Mouse (Mus musculus) forebrain, embryonic 10.5 days (tissue): ENCODE results near the gene Gm3415. TPM values are rescaled to one million over a fixed set of nuclear protein-coding genes. Genes with fewer than 3 reads are reported as not detected.
"Not testable (repeated sequence)": the region's sequence is repeated elsewhere in the genome, so short reads cannot be mapped to it uniquely, and the experiment has no call there.

ENCODE experiments used
- DNase-seq: peaks from one replicate; pipeline ENCODE4 v3.0.0-alpha.2; 2017; ENCODE audit warnings: low spot score; ENCODE audit errors: extremely low spot score
- H3K27ac ChIP-seq: fragments of 300-500 bp; sonication (generic); 2 replicates; pipeline ENCODE4 v1.5.1; 2016; ENCODE audit warnings: mild to moderate bottlenecking
- H3K27me3 ChIP-seq: fragments of 300-500 bp; sonication (generic); 2 replicates; pipeline ENCODE4 v1.6.1; 2016; ENCODE audit warnings: mild to moderate bottlenecking; ENCODE audit not compliant: poor library complexity, severe bottlenecking
- H3K36me3 ChIP-seq: fragments of 300-500 bp; sonication (generic); replicated peaks from 2 replicates; pipeline ENCODE4 v1.6.1; 2016; ENCODE audit warnings: mild to moderate bottlenecking, moderate library complexity
- H3K4me1 ChIP-seq: fragments of 300-500 bp; sonication (generic); 2 replicates; pipeline ENCODE4 v1.6.1; 2016
- H3K4me3 ChIP-seq: fragments of 300-500 bp; sonication (generic); 2 replicates; pipeline ENCODE4 v1.5.1; 2016; ENCODE audit warnings: mild to moderate bottlenecking, moderate library complexity
- H3K9me3 ChIP-seq: fragments of 300-500 bp; sonication (generic); 2 replicates; pipeline ENCODE4 v1.6.1; 2016; ENCODE audit warnings: mild to moderate bottlenecking, moderate library complexity
- WGBS: fragments of 180-500 bp; shearing (Covaris S2); methylation state at CpG from one replicate; pipeline ENCODE4 v1.1.7; 2016; 5-methylcytosine and 5-hydroxymethylcytosine counted together
- polyA plus RNA-seq: library from polyadenylated mRNA; unstranded; fragments of >200 nt; fragmentation: Nextera tagmentation; extraction: Ambion mirVana; gene quantifications from 2 replicates; pipeline ENCODE4 v1.2.1, GENCODE M21; 2016

Gm3415 gene
- not detected in 2 replicates for polyA plus RNA-seq

DNA sequence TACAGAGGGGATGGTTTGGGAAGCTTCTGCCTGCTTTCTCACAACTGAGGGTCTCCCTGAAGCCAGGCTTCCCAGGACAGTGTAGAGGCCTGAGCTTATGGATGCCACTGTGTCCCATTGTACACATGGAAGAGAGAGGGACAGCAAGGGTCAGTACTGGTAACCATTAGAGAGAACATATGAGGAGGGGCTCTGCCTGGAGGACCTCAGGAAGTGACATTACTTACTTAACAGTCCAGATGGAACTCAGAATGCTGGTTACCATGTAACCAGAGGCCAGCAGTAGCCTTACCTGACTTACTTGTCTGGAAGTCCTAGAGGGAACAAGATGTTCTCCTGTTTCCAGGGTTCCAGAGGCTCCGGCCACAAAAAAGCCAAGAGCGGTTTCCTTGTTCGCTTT is at the start of gene Gm3415:
Gene Gm3415 (plus strand): TSS at position 301 of the 400 bp plus-strand sequence.
- not testable (repeated sequence) for H3K36me3 ChIP-seq, H3K27ac ChIP-seq, H3K4me1 ChIP-seq, H3K27me3 ChIP-seq, H3K4me3 ChIP-seq, H3K9me3 ChIP-seq, DNase-seq
- WGBS = no CpG with 5 or more reads among the region's 3 CpGs

- not testable (repeated sequence) for H3K27ac ChIP-seq, H3K9me3 ChIP-seq, H3K27me3 ChIP-seq, H3K4me1 ChIP-seq, DNase-seq, H3K36me3 ChIP-seq, H3K4me3 ChIP-seq
- 88% methylated on average over 2 of the region's 5 CpGs for WGBS
These were observed 42.1 kb upstream of the Gm3415 start, which contains the start of gene Gm3402 for GRCm38 (mm10) chr5:146513823-146514222. Gm3402 (plus strand) TSS chr5:146514123.

DNA sequence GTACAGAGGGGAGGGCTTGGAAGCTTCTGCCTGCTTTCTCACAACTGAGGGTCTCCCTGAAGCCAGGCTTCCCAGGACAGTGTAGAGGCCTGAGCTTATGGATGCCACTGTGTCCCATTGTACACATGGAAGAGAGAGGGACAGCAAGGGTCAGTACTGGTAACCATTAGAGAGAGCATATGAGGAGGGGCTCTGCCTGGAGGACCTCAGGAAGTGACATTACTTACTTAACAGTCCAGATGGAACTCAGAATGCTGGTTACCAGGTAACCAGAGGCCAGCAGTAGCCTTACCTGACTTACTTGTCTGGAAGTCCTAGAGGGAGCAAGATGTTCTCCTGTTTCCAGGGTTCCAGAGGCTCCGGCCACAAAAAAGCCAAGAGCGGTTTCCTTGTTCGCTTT is 30.4 kb upstream of the Gm3415 start, which contains the start of gene Gm3404:
Gene Gm3404 (plus strand): TSS at position 301 of the 400 bp plus-strand sequence.
- 95% methylated on average over 3 of the region's 3 CpGs for WGBS

DNA sequence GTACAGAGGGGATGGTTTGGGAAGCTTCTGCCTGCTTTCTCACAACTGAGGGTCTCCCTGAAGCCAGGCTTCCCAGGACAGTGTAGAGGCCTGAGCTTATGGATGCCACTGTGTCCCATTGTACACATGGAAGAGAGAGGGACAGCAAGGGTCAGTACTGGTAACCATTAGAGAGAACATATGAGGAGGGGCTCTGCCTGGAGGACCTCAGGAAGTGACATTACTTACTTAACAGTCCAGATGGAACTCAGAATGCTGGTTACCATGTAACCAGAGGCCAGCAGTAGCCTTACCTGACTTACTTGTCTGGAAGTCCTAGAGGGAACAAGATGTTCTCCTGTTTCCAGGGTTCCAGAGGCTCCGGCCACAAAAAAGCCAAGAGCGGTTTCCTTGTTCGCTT is 18.6 kb upstream of the Gm3415 start, which contains the start of gene Gm3409:
Gene Gm3409 (plus strand): TSS at position 301 of the 400 bp plus-strand sequence.
- WGBS = 89% methylated on average over 3 of the region's 3 CpGs
- H3K27me3 ChIP-seq, H3K9me3 ChIP-seq, H3K27ac ChIP-seq, H3K36me3 ChIP-seq, H3K4me1 ChIP-seq, H3K4me3 ChIP-seq, DNase-seq: not testable (repeated sequence)

More for the DNA sequence above, 30.4 kb upstream of the Gm3415 start, which contains the start of gene Gm3404:
- not testable (repeated sequence) for H3K4me3 ChIP-seq, H3K9me3 ChIP-seq, H3K4me1 ChIP-seq, H3K27ac ChIP-seq, H3K27me3 ChIP-seq, H3K36me3 ChIP-seq, DNase-seq

GRCm38 (mm10) chr5:146564259-146564658 is 8.3 kb downstream of the Gm3415 start:
- Histone ChIP-seq H3K4me3 (no peak overlapping the region), H3K27me3 (no peaks in the 10 kb centered on the region), H3K9me3 (0 out of 2 replicates have a peak, but pooled peaks cover 2% of the 10 kb centered on the region), H3K27ac (no peak overlapping the region), H3K4me1 (no peaks in the 10 kb centered on the region), H3K36me3 (no peaks in the 10 kb centered on the region)
- no peak for DNase-seq
- 79% methylated on average over 1 of the region's 1 CpGs for WGBS

DNA sequence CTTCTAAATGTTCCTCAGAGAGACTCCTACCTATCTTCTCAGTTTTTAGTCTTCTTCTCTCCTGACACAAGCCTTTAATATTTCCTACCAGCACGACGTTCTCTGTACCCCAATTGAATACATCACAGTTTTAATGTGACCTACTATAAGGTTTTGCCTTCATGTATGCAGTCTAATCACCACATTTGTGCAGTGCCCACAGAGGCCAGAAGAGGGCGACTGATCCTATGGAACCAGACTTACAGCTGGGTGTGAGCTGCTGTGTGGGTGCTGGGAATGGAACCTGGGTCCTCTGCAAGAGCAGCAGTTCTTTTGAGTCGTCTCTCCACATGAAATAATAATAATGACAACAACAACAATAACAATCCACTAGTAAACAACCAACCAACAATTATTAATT is 11.1 kb downstream of the Gm3415 start:
- no peaks in the 10 kb centered on the region for H3K27me3 ChIP-seq
- DNase-seq = no peak
- H3K27ac ChIP-seq = no peak overlapping the region
- no peaks in the 10 kb centered on the region for H3K4me1 ChIP-seq
- 0 out of 2 replicates have a peak, but pooled peaks cover 2% of the 10 kb centered on the region for H3K9me3 ChIP-seq
- no peak overlapping the region for H3K4me3 ChIP-seq
- 59% methylated on average over 4 of the region's 4 CpGs for WGBS
- H3K36me3 ChIP-seq = no peaks in the 10 kb centered on the region

DNA sequence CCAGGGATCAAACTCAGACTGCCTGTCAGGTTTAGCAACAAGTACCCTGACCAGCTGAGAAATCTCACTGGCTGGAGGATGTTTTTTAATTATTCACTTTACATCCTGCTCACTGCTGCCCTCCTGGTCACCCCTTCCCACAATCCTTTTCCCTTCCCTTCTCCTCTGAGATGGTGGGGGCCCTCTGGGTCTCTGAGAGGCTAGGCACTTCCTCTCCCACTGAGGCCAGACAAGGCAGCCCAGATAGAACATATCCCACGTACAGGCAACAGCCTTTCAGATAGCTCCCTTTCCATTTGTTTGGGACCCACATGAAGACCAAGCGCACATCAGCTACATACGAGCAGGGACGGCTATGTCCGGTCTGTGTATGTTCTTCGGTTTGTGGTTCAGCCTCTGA is 14.2 kb downstream of the Gm3415 start:
- H3K27ac ChIP-seq, DNase-seq, H3K27me3 ChIP-seq, H3K4me3 ChIP-seq, H3K36me3 ChIP-seq, H3K4me1 ChIP-seq, H3K9me3 ChIP-seq: not testable (repeated sequence)
- 85% methylated on average over 6 of the region's 6 CpGs for WGBS

DNA sequence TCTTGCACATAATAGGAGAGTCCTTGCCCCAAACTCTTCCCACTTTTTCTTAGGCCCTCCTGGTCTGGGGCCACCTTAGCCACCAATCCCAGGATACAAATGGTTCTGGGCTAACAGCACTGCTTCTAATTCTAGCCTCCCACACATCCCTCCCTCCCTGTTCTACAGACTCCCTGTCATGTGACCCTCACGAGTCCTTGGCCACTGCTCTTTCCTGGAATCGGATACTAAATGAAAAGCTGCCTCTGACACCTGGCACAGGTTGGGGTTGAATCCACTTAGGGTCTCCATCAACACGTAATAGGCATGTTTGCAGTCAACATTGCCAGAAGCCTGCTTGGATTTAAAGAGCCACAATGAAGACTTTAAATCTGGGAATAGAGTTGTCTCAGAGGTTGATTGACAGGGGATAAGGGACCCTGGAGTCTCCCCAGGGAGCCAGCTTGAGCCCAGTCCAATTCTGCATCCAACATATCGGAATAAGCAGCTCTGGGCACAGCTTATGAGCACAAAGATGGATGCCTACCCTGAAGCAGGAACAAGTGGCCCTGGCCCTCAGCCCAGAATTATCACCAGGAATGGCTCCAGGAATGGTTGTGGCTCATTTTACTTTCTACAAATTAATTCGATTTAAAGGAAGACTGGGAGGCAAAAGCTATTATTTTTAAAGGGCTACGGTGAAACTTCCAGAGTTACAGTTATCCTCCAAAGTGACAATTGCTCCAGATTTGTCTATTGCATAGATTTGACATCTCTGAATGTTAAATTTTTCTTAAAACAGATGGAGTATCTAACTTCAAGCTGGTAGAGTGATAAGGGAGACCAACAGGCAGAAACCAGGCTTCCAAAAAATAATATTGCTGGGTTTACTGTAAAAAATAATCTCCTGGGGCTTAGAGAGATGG is 16.1 kb downstream of the Gm3415 start:
- DNase-seq, H3K4me3 ChIP-seq, H3K9me3 ChIP-seq, H3K27me3 ChIP-seq, H3K36me3 ChIP-seq, H3K4me1 ChIP-seq, H3K27ac ChIP-seq: not testable (repeated sequence)
- 82% methylated on average over 6 of the region's 6 CpGs for WGBS

GRCm38 (mm10) chr5:146572735-146573042 is 16.8 kb downstream of the Gm3415 start:
- not testable (repeated sequence) for H3K9me3 ChIP-seq, H3K4me3 ChIP-seq, DNase-seq, H3K4me1 ChIP-seq, H3K36me3 ChIP-seq, H3K27me3 ChIP-seq, H3K27ac ChIP-seq
- 95% methylated on average over 4 of the region's 4 CpGs for WGBS

DNA sequence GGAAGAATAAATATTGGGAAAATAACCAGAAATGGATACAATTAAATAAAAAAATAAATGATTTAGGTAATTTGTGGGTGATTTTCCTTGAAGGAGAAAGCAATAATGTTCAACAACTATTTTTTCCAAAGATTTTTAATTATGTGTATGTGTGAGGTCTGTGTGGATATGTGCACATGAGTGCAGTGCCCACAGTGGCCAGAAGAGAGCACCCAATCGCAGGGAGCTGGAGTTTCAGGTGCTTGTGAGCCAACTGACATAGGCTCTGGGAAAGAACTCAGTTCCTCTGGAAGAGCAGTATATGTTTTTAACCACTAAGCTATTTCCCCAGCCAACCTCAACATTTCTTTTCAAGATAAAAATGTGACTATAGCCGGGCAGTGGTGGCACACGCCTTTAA is 20.7 kb downstream of the Gm3415 start:
- DNase-seq = no peak
- 90% methylated on average over 3 of the region's 3 CpGs for WGBS
- no peaks in the 10 kb centered on the region for H3K4me1 ChIP-seq
- H3K4me3 ChIP-seq = no peak overlapping the region
- peaks cover 3% of the 10 kb centered on the region for H3K27me3 ChIP-seq
- no peaks in the 10 kb centered on the region for H3K9me3 ChIP-seq
- no peak overlapping the region for H3K27ac ChIP-seq
- no peaks in the 10 kb centered on the region for H3K36me3 ChIP-seq

- no peak overlapping the region for H3K27ac ChIP-seq
- peak overlapping the region; percentile 69 for H3K4me3 ChIP-seq
- WGBS = 16% methylated on average over 10 of the region's 10 CpGs
- H3K4me1 ChIP-seq = peaks cover 20% of the 10 kb centered on the region
- DNase-seq = no peak
- H3K9me3 ChIP-seq = no peaks in the 10 kb centered on the region
- H3K27me3 ChIP-seq = peaks cover 74% of the 10 kb centered on the region
- no peaks in the 10 kb centered on the region for H3K36me3 ChIP-seq
These were observed 28.2 kb downstream of the Gm3415 start for GRCm38 (mm10) chr5:146584156-146584477.

DNA sequence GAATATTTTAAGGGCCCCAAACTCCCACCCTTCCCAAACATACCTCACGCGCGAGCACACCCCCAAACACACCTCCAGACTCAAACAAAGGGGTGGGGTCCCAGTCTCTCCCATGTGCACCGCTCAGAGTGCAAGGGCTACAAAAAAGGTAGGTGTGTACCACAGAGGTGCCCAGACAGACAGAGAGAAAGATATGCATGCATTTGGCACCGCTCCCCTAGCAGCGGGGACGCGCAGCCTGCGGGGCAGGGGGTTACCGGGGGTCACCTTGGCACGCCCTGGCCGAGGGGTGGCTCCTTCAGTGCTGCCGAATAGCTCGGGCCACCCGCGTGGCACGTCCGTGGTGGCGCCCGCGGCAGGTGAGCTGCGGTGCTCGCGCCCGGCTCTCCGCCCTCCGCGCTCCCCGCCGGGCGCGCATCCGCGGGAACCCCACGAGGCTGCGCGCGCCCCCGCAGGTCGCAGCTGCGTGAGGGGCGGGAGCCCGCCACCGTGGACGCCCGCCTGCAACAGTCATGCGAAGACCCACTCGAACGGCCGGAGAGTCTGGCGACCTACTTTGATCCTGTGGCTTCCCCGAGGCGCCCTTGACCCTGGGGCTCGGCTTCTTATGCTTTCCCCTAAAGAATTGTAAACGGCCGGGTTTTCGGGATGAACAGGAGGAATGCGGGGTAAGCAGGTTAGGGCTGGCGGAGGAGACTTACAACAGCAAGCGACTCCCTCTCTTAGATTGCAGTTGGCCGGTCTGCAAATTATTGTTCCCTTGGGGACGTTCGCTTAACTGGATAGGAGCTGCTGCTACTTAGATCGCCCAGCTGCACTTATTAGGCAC is 28.8 kb downstream of the Gm3415 start, which contains the start of gene Gpr12:
Gene Gpr12 (minus strand): TSS at position 762 of the 829 bp plus-strand sequence.
- Histone ChIP-seq H3K4me3 (peak within 1 kb of the TSS; percentile 69), H3K9me3 (no peaks in the 10 kb centered on the region), H3K4me1 (peaks cover 20% of the 10 kb centered on the region), H3K27me3 (peaks cover 80% of the 10 kb centered on the region), H3K27ac (peak within 1 kb of the TSS; percentile 76), H3K36me3 (no peaks in the 10 kb centered on the region)
- DNase-seq = peak; percentile 52
- under 1% methylated on average over 64 of the region's 64 CpGs for WGBS

- 18% methylated on average over 10 of the region's 10 CpGs for WGBS
- no peaks in the 10 kb centered on the region for H3K9me3 ChIP-seq
- H3K4me1 ChIP-seq = peaks cover 20% of the 10 kb centered on the region
- H3K4me3 ChIP-seq = peak overlapping the region; percentile 69
- DNase-seq = no peak
- H3K27ac ChIP-seq = no peak overlapping the region
- peaks cover 86% of the 10 kb centered on the region for H3K27me3 ChIP-seq
- H3K36me3 ChIP-seq = no peaks in the 10 kb centered on the region
These were observed 29.3 kb downstream of the Gm3415 start for GRCm38 (mm10) chr5:146585307-146585651.
